Mouse (Mus musculus) C2C12 (cell line): ENCODE data around the gene E2f4. TPM values are rescaled to one million over a fixed set of nuclear protein-coding genes. Genes with fewer than 3 reads are reported as not detected.
A peak's percentile ranks its signal among the peaks of the same experiment; 100 is the strongest.

Experiments
- H3K27me3 ChIP-seq: one replicate; pipeline ENCODE4 v1.6.1; 2011; ENCODE audit not compliant: control insufficient read depth, insufficient read depth, insufficient read length
- H3K36me3 ChIP-seq: one replicate; pipeline ENCODE4 v1.6.1; 2011; ENCODE audit not compliant: control insufficient read depth, insufficient read depth
- H3K4me3 ChIP-seq: one replicate; pipeline ENCODE4 v1.5.1; 2011; ENCODE audit warnings: mild to moderate bottlenecking, control low read depth; ENCODE audit not compliant: poor library complexity, insufficient read depth, severe bottlenecking
- H3K79me2 ChIP-seq: one replicate; pipeline ENCODE4 v1.6.1; 2011; ENCODE audit not compliant: control insufficient read depth, insufficient read depth
- H3K79me3 ChIP-seq: one replicate; pipeline ENCODE4 v1.6.1; 2011; ENCODE audit warnings: low read depth, control low read depth
- H3ac ChIP-seq: one replicate; pipeline ENCODE3; 2011; ENCODE audit warnings: low read depth; ENCODE audit not compliant: control insufficient read depth, insufficient read length
- CEBPB ChIP-seq: IDR thresholded peaks from one replicate; pipeline ENCODE4 v1.6.1; 2011; ENCODE audit warnings: low read depth, mild to moderate bottlenecking, control low read depth, moderate library complexity
- CTCF ChIP-seq: IDR thresholded peaks from one replicate; pipeline ENCODE4 v1.5.1; 2011; ENCODE audit not compliant: control insufficient read depth, insufficient read depth, insufficient read length
- FOSL1 ChIP-seq: IDR thresholded peaks from one replicate; pipeline ENCODE4 v1.8.0; 2011; ENCODE audit warnings: mild to moderate bottlenecking, low read length; ENCODE audit not compliant: poor library complexity, insufficient read depth, severe bottlenecking
- MAX ChIP-seq: IDR thresholded peaks from one replicate; pipeline ENCODE4 v1.6.1; 2011; ENCODE audit warnings: mild to moderate bottlenecking, control low read depth
- MYOD1 ChIP-seq: IDR thresholded peaks from one replicate; pipeline ENCODE4 v1.6.1; 2011; ENCODE audit warnings: low read depth; ENCODE audit not compliant: control insufficient read depth, insufficient read length
- MYOG ChIP-seq: IDR thresholded peaks from one replicate; pipeline ENCODE4 v1.6.1; 2011; ENCODE audit not compliant: control insufficient read depth, insufficient read length; ENCODE audit errors: extremely low read depth
- USF1 ChIP-seq: IDR thresholded peaks from one replicate; pipeline ENCODE4 v1.6.1; 2011; ENCODE audit warnings: low read depth, mild to moderate bottlenecking, control low read depth, moderate library complexity
- polyA plus RNA-seq: library from polyadenylated mRNA; unstranded; fragments of >200 nt; fragmentation: generic; extraction: Trizol; gene quantifications from one replicate; pipeline ENCODE4 v1.2.1, GENCODE M21; 2012; ENCODE audit warnings: missing spikeins

Gene E2f4
- polyA plus RNA-seq, 1 experiment = 59.5 TPM

DNA sequence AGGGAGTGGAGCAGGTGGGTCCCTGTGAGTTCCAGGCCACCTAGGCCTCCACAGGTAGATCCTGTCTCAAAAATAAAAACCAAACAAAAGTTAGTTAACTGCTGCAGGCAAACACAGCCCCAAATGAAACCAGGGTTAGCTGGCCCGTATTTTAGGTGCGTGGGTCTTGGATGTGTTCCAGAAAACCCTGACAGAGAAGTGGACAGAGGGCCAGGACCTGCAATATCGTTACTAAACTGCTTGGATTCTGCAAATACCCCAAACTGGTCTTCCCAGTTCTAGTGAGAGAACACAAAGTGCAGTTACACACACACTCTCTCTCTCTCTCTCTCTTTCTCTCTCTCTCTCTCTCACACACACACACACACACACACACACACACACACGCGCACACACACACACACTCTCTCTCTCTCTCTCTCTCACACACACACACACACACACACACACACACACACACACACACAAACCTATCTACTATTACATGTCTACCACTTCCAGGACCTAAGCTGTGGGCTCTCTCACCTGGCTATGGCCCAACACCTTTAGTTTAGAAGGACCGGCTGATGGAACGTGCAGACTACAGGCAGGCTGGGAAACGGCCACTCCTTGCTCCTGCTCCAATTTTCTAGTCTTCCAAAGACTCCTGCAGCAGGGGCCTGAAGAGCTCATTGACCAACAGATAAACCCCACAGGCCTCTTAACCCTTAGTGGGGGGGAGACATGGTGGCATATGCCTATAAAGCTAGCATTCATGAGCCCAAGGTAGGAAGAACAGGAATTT is 46.5 kb downstream of the E2f4 start:
- no peaks in the 10 kb centered on the region for H3K27me3 ChIP-seq
- TF ChIP-seq FOSL1 = no peak
- no peak for TF ChIP-seq USF1
- TF ChIP-seq MYOG = no peak
- no peak for TF ChIP-seq CTCF
- no peak for TF ChIP-seq CEBPB
- no peak for TF ChIP-seq MAX
- TF ChIP-seq MYOD1 = no peak
- H3ac ChIP-seq = no peak overlapping the region
- H3K36me3 ChIP-seq = peaks cover 43% of the 10 kb centered on the region
- H3K79me2 ChIP-seq = peaks cover 97% of the 10 kb centered on the region
- H3K79me3 ChIP-seq = peaks cover 65% of the 10 kb centered on the region
- H3K4me3 ChIP-seq = no peak overlapping the region

DNA sequence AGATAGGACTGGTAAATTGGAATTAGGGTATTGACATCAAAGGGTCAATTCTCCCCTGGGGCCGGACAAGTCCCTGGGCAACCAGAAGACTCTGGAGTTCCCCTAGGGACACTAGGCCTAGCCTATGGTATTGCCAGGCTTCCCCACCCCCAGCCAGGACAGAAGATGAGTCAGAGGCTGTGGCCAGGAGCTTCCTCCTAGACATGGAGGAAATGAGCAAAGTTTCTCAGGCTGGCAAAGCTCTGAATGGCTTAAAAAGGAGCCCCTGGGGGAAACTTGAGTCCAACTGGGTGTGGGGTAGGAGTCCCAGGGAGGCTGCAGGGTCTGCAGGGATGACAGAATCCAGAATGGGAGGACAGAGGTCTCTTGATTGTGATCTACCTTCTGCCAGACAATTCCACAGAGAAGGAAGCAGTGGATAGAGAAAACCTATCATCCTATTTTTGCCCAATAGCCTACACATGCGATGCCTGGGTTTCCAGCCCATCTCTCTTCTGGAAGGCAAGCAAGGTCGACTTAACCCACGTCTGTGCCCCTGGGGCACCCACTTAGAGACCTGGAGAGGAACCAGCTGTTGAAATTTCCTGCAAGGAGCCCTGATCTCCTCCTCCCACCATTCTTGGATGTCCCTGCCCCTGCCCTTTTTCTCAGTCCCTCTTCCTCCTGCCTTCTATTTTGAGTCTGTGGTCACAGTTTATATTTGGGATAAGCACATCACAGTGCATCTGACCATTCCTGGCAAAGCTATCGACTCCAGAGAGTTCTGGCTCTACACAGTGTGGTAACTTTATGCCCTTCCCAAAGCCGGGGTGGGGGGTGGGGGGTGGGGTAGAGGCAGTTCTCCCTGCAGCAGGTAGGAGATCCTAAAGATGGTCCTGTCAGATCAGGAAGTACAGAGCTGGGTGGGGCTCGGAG is 47.9 kb downstream of the E2f4 start:
- H3K79me3 ChIP-seq = peaks cover 65% of the 10 kb centered on the region
- H3K36me3 ChIP-seq = peaks cover 33% of the 10 kb centered on the region
- H3K4me3 ChIP-seq = peak overlapping the region; percentile 77

GRCm38 (mm10) chr8:105346611-105347427 is 49.4 kb downstream of the E2f4 start:
- H3K4me3 ChIP-seq = peak overlapping the region; percentile 77
- peak; percentile 2 for TF ChIP-seq CEBPB
- peak; percentile 11 for TF ChIP-seq MAX
- TF ChIP-seq FOSL1 = no peak
- TF ChIP-seq USF1 = no peak
- TF ChIP-seq MYOG = no peak
- peaks cover 69% of the 10 kb centered on the region for H3K79me3 ChIP-seq
- H3ac ChIP-seq = peak overlapping the region; percentile 66
- peaks cover 19% of the 10 kb centered on the region for H3K36me3 ChIP-seq
- peaks cover 97% of the 10 kb centered on the region for H3K79me2 ChIP-seq
- no peaks in the 10 kb centered on the region for H3K27me3 ChIP-seq

More for the DNA sequence above, 47.9 kb downstream of the E2f4 start:
- Histone ChIP-seq H3K27me3 (no peaks in the 10 kb centered on the region), H3ac (peak overlapping the region; percentile 35), H3K79me2 (peaks cover 97% of the 10 kb centered on the region)
- TF ChIP-seq MAX (peak; percentile 41), CTCF (no peak)

DNA sequence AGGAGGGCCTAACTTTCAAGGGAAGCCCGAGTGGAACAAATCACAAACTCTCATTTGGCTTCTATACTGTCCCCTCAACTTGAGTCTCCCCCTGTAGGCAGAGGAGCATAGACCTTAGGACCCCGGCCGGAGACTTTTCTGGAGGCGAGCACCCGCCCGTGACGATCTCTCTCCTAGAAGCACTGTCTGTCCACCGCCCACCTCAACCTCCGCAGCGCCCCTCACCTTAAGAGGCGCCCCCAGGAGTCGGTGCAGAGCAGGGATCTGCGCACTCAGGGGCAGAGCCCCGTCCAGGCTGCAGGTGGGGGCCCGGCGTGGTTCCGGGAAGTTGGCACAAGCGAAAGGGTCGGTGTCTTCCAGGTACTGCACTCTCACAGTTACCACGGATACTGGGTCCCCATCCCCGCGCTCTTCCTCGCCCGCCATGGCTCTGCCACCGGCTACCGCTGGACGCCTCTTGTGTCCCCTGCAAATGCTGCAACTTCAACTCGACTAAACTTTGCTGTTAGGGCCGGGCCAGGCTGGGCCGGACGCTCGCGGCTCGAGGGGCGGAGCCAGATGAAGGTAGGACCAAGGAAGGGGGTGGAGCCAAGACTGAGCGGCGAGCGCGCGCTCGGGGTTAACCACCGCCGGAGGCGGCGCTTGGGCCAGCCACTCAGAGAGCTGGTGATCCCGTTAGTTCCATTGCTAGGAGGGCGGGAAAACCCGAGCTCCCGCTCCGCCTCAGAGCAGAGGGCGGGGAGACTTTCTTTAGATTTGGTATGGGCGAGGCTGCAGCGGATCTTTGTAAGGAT is 50.2 kb downstream of the E2f4 start, which contains the start of gene Fhod1:
TSS of gene Fhod1 (minus strand) at position 526 of the 794 bp plus-strand sequence.
- no peak for TF ChIP-seq CEBPB
- peak; percentile 55 for TF ChIP-seq MAX
- peak within 1 kb of the TSS; percentile 77 for H3K4me3 ChIP-seq
- H3K27me3 ChIP-seq = no peaks in the 10 kb centered on the region

GRCm38 (mm10) chr8:105348450-105349095 is 51.1 kb downstream of the E2f4 start, which contains the start of gene Slc9a5:
TSS of gene Slc9a5 (plus strand) at chr8:105348843.
- H3ac ChIP-seq = peak within 1 kb of the TSS; percentile 95
- H3K27me3 ChIP-seq = no peaks in the 10 kb centered on the region
- H3K4me3 ChIP-seq = peak within 1 kb of the TSS; percentile 77
- peaks cover 14% of the 10 kb centered on the region for H3K36me3 ChIP-seq
- H3K79me2 ChIP-seq = peaks cover 97% of the 10 kb centered on the region
- TF ChIP-seq MAX = peak; percentile 85
- TF ChIP-seq CEBPB = no peak
- peak; percentile 30 for TF ChIP-seq MYOD1
- no peak for TF ChIP-seq FOSL1
- peaks cover 53% of the 10 kb centered on the region for H3K79me3 ChIP-seq

More for the DNA sequence above, 50.2 kb downstream of the E2f4 start, which contains the start of gene Fhod1:
- Histone ChIP-seq H3K36me3 (peaks cover 17% of the 10 kb centered on the region), H3ac (peak within 1 kb of the TSS; percentile 95), H3K79me3 (peaks cover 62% of the 10 kb centered on the region), H3K79me2 (peaks cover 97% of the 10 kb centered on the region)
